Mouse (Mus musculus): ENCODE results near the gene Msln. TPM values are rescaled to one million over a fixed set of nuclear protein-coding genes. Genes with fewer than 3 reads are reported as not detected.

Msln gene
- polyA plus RNA-seq, 1 experiment from 2014 or later = 42.8 TPM

DNA sequence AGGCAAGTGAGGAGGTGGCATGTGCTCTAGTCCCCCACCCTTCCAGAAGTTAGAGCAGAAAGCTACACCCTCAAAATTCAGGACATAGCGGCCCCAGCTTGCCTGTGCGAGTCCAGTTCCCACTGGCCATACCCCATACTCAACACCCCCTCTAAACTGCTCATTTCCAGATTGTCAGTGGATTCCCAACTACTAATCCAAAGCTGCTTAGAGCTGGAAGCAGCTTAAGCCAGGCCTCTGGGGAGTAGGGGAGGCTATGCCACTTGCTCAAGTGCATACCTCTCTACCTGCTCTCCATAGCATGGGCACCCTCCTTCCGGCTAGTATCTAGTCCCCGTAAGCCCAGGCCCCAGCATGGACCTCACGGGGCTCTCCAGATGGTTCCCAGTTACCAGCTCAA is 32.7 kb downstream of the Msln start:
- H3K27me3 ChIP-seq (ENCODE audit: control insufficient read depth, insufficient read depth, low read depth, low read length) = peaks cover 14% of the 10 kb centered on the region
- no peak overlapping the region for H3K4me3 ChIP-seq (ENCODE audit: low read length)
- no peak overlapping the region for H3K9ac ChIP-seq (ENCODE audit: low read length)
- H3K36me3 ChIP-seq (ENCODE audit: control insufficient read depth, insufficient read depth, low read length) = peaks cover 19% of the 10 kb centered on the region
- H3K9me3 ChIP-seq (ENCODE audit: control insufficient read depth, low read length) = no peaks in the 10 kb centered on the region
- peaks cover 13% of the 10 kb centered on the region for H3K4me1 ChIP-seq (replicated peaks; ENCODE audit: control insufficient read depth, insufficient read depth, low read length)
- WGBS = 90% methylated on average over 5 of the region's 5 CpGs
- no peak for ATAC-seq (ENCODE audit: low read depth)
- H3K4me2 ChIP-seq (ENCODE audit: low read depth, low read length) = no peak overlapping the region
- H3K27ac ChIP-seq (ENCODE audit: low read length) = no peak overlapping the region

DNA sequence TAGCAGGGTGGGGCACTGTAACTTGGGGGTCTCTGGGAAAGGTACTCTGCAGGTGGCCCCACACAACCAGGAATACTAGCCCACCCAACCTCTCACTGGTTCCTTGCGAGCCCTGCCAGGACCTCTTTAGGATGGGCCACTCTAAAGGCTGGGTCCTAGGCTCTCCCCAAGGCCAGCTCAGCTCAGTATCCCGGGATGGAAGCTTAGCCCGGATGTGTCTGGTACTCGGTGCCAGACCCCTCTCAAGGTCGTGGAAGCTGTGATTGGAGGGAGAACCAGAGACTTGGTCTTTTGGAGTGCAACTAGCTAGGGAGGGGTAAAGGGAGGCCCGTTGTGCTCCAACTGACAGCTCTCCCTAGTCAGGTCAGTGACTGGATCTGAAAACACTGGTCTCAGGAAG is 36.5 kb downstream of the Msln start:
- H3K4me3 ChIP-seq (ENCODE audit: low read length) = peak overlapping the region; percentile 46
- 8% methylated on average over 6 of the region's 6 CpGs for WGBS
- ATAC-seq (ENCODE audit: low read depth) = peak; percentile 27; the same call in 1 of the 2 replicates

DNA sequence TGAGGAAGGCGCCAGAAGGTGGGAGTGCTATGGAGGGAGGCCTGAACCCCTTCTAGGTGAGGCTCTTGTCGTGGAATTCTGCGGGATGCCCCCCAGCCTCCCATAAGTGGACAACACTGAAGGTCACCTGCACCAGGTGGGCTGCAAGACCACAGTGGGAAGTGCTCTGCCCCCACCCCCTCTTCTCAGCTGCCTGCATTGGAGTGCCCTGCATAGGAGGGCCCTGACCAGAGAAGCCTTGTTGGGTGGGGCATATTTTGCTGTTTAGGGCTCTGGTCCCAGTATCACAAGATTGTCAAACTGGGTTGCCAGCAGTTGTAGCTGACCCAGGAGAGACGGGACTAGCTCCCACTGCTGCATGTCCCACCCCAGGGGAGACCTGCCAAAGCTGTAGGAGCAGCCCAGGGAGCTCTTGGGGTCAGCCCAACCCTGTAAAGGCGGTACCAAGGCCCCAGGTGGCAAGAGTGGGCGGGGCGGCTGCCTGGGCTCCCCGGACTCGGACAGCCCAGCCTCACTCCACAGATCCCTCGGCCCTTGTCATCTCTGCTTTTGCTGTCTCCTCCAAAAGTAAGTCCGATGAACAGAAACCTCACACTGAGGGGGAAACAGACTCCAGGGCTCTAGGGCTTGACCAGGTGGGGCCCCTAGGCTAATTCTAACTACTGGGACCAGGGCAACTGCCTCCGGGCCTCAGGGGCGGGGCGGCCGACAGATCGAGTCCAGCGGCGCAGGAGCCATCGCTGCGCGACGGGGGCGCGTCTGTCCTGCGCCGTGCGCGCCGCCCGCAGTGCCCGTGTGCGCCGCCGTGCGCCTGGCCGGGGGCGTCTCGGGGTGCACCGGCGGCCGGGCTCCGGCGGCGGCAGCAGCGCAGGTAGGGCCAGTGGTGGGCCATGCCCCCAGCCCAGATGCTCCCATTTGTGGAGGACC is 37.2 kb downstream of the Msln start, which contains the start of gene Gng13:
Gene Gng13, plus strand, starts transcription at position 461 of the 927 bp plus-strand sequence.
- peak within 1 kb of the TSS; percentile 75 for H3K4me2 ChIP-seq (ENCODE audit: low read depth, low read length)
- WGBS = 2% methylated on average over 45 of the region's 45 CpGs
- H3K27me3 ChIP-seq (ENCODE audit: control insufficient read depth, insufficient read depth, low read depth, low read length) = peaks cover 18% of the 10 kb centered on the region
- ATAC-seq (ENCODE audit: low read depth) = peak; percentile 68
- H3K36me3 ChIP-seq (ENCODE audit: control insufficient read depth, insufficient read depth, low read length) = peaks cover 8% of the 10 kb centered on the region
- no peaks in the 10 kb centered on the region for H3K9me3 ChIP-seq (ENCODE audit: control insufficient read depth, low read length)
- H3K4me1 ChIP-seq (replicated peaks; ENCODE audit: control insufficient read depth, insufficient read depth, low read length) = peaks cover 10% of the 10 kb centered on the region
- peak within 1 kb of the TSS; percentile 46 for H3K4me3 ChIP-seq (ENCODE audit: low read length)
- no peak within 1 kb of the TSS for H3K27ac ChIP-seq (ENCODE audit: low read length)
- peak within 1 kb of the TSS; percentile 49 for H3K9ac ChIP-seq (ENCODE audit: low read length)

More for the DNA sequence above, 36.5 kb downstream of the Msln start:
- Histone ChIP-seq H3K4me1 (replicated peaks; ENCODE audit: control insufficient read depth, insufficient read depth, low read length) (peaks cover 10% of the 10 kb centered on the region), H3K36me3 (ENCODE audit: control insufficient read depth, insufficient read depth, low read length) (peaks cover 9% of the 10 kb centered on the region), H3K9ac (ENCODE audit: low read length) (peak overlapping the region; percentile 49; the same call in 1 of the 2 replicates), H3K27me3 (ENCODE audit: control insufficient read depth, insufficient read depth, low read depth, low read length) (peaks cover 18% of the 10 kb centered on the region), H3K27ac (ENCODE audit: low read length) (no peak overlapping the region), H3K9me3 (ENCODE audit: control insufficient read depth, low read length) (no peaks in the 10 kb centered on the region), H3K4me2 (ENCODE audit: low read depth, low read length) (peak overlapping the region; percentile 75)

DNA sequence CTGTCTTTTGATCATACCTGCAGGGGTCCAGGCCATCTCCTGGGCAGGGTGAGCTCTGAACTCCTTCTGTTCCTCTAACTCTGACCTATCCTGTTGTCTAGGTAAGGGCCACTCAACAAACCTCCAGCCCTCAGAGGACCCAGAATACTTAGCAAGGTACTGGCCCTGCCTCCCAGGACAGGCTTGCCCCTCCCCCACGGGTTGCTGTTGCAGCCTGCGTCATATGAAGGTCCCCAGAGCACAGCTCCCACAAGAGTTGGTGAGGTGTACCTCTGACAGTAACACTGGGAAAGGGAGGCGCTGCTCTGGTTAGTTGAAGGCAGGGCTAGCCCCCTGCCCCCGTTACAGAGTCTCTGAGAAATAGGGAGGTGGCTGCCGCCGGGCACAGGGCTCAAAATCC is 38.0 kb downstream of the Msln start:
- Histone ChIP-seq H3K27me3 (ENCODE audit: control insufficient read depth, insufficient read depth, low read depth, low read length) (peaks cover 18% of the 10 kb centered on the region), H3K4me1 (replicated peaks; ENCODE audit: control insufficient read depth, insufficient read depth, low read length) (peaks cover 10% of the 10 kb centered on the region), H3K4me2 (ENCODE audit: low read depth, low read length) (no peak overlapping the region), H3K36me3 (ENCODE audit: control insufficient read depth, insufficient read depth, low read length) (peaks cover 8% of the 10 kb centered on the region), H3K9me3 (ENCODE audit: control insufficient read depth, low read length) (no peaks in the 10 kb centered on the region), H3K4me3 (ENCODE audit: low read length) (no peak overlapping the region), H3K27ac (ENCODE audit: low read length) (no peak overlapping the region), H3K9ac (ENCODE audit: low read length) (no peak overlapping the region)
- 4% methylated on average over 6 of the region's 6 CpGs for WGBS
- ATAC-seq (ENCODE audit: low read depth) = no peak

DNA sequence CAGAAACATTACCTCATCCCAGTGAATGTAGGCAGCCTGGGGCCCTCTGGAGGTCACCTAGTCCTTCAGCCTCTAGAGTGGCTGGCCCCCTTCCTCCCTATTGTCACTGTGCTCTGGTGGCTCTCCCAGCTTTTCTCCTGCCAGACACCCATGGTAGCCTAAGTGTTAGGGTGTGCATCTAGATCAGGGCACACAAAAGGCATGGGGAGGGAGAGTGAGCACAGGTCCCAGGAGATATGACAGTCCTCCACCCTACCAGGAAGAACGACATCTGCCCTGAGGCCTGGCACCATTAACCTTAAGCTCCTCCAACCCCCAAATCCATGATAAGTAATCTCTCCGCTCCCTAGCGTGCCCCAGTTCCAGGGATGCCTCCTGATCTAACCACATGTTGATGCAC is 38.6 kb downstream of the Msln start:
- Histone ChIP-seq H3K4me1 (replicated peaks; ENCODE audit: control insufficient read depth, insufficient read depth, low read length) (peaks cover 10% of the 10 kb centered on the region), H3K4me3 (ENCODE audit: low read length) (no peak overlapping the region), H3K9ac (ENCODE audit: low read length) (no peak overlapping the region), H3K27me3 (ENCODE audit: control insufficient read depth, insufficient read depth, low read depth, low read length) (peaks cover 18% of the 10 kb centered on the region), H3K36me3 (ENCODE audit: control insufficient read depth, insufficient read depth, low read length) (peaks cover 6% of the 10 kb centered on the region), H3K4me2 (ENCODE audit: low read depth, low read length) (no peak overlapping the region), H3K9me3 (ENCODE audit: control insufficient read depth, low read length) (no peaks in the 10 kb centered on the region), H3K27ac (ENCODE audit: low read length) (no peak overlapping the region)
- 53% methylated on average over 3 of the region's 3 CpGs for WGBS
- no peak for ATAC-seq (ENCODE audit: low read depth)

DNA sequence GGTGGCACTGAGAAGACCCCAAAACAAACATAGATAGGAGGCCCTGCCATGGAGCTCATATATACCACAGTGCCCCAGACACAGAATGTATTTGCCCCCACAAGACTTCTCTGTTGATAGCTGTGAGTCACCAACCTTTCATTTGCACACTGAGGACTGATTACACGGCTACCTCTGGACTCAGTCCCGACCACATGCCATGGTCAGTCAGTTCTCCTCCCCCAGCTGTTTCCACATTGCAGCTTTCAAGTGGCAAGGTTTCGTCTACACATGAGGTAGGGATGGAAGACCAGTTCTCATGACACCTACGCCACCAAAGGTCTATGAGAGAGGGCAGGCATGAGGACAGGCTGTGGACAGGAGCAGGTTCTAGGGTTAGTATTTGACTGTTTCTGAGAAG is 43.0 kb downstream of the Msln start:
- H3K4me3 ChIP-seq (ENCODE audit: low read length) = no peak overlapping the region
- H3K27ac ChIP-seq (ENCODE audit: low read length) = no peak overlapping the region
- 68% methylated on average over 4 of the region's 4 CpGs for WGBS
- H3K9me3 ChIP-seq (ENCODE audit: control insufficient read depth, low read length) = no peaks in the 10 kb centered on the region
- peaks cover under 1% of the 10 kb centered on the region for H3K27me3 ChIP-seq (ENCODE audit: control insufficient read depth, insufficient read depth, low read depth, low read length)
- H3K9ac ChIP-seq (ENCODE audit: low read length) = no peak overlapping the region
- no peaks in the 10 kb centered on the region for H3K36me3 ChIP-seq (ENCODE audit: control insufficient read depth, insufficient read depth, low read length)
- no peak for ATAC-seq (ENCODE audit: low read depth)
- no peaks in the 10 kb centered on the region; the same call in 1 of the 2 replicates for H3K4me1 ChIP-seq (replicated peaks; ENCODE audit: control insufficient read depth, insufficient read depth, low read length)
- no peak overlapping the region for H3K4me2 ChIP-seq (ENCODE audit: low read depth, low read length)

DNA sequence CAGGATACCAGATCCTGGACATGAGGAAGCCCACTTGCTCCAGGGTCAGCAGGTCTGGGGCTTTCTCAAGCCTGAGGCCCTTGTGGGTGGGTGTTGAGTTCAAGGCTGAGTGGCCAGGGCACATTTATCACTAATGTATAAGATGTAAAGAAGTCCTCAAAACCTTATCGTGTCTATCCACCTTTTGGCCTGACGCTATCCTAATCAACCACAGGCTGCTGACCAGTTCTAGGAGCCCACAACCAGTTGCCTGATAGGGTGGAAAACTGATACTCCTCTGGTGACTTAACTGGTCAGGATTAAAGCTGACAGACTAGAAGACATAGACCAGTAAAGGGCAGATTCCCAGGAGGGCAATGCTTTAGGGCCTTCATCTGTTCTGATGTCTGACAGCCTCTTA is 44.2 kb downstream of the Msln start:
- Histone ChIP-seq H3K9me3 (ENCODE audit: control insufficient read depth, low read length) (no peaks in the 10 kb centered on the region), H3K4me3 (ENCODE audit: low read length) (no peak overlapping the region), H3K9ac (ENCODE audit: low read length) (no peak overlapping the region), H3K27me3 (ENCODE audit: control insufficient read depth, insufficient read depth, low read depth, low read length) (no peaks in the 10 kb centered on the region), H3K36me3 (ENCODE audit: control insufficient read depth, insufficient read depth, low read length) (no peaks in the 10 kb centered on the region), H3K27ac (ENCODE audit: low read length) (no peak overlapping the region), H3K4me2 (ENCODE audit: low read depth, low read length) (no peak overlapping the region), H3K4me1 (replicated peaks; ENCODE audit: control insufficient read depth, insufficient read depth, low read length) (no peaks in the 10 kb centered on the region)
- no peak for ATAC-seq (ENCODE audit: low read depth)
- WGBS = 81% methylated on average over 2 of the region's 2 CpGs

DNA sequence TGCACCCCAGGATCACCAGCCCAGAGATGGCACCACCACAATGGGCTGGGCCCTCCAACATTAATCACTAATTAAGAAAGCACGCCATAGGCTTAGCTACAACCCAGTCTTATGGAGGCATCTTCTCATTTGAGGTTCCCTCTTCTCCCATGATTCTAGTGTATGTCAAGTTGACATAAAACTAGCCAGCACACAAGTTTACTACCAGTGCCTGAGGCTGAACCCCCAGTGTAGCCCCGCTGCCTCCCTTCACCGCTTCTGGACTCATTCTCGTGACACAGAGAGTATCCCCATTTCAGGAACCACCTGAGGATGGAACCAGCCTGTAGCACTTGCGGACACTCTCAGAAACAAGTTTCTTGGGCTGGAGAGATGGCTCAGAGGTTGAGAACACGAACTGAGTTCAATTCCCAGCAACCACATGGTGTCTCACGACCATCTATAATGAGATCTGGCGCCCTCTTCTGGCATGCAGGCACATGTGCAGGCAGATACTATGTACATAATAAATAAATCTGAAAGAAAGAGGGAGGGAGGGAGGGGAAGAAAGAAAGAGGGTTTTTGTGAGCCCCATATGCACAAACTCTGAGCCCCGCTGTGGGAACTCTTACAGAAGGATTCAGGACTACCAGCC is 53.2 kb downstream of the Msln start:
- no peak overlapping the region for H3K4me2 ChIP-seq (ENCODE audit: low read depth, low read length)
- no peak overlapping the region for H3K27ac ChIP-seq (ENCODE audit: low read length)
- H3K27me3 ChIP-seq (ENCODE audit: control insufficient read depth, insufficient read depth, low read depth, low read length) = no peaks in the 10 kb centered on the region
- H3K4me3 ChIP-seq (ENCODE audit: low read length) = no peak overlapping the region
- H3K9ac ChIP-seq (ENCODE audit: low read length) = no peak overlapping the region
- no peaks in the 10 kb centered on the region for H3K9me3 ChIP-seq (ENCODE audit: control insufficient read depth, low read length)
- no peaks in the 10 kb centered on the region for H3K36me3 ChIP-seq (ENCODE audit: control insufficient read depth, insufficient read depth, low read length)
- ATAC-seq (ENCODE audit: low read depth) = no peak
- H3K4me1 ChIP-seq (replicated peaks; ENCODE audit: control insufficient read depth, insufficient read depth, low read length) = no peaks in the 10 kb centered on the region
- 58% methylated on average over 9 of the region's 9 CpGs for WGBS

Measured in lung, embryonic 16.5 days (tissue).